Mouse (Mus musculus): ENCODE data around the gene Cd47. TPM values are rescaled to one million over a fixed set of nuclear protein-coding genes. Genes with fewer than 3 reads are reported as not detected.

Cd47 gene
- polyA plus RNA-seq, 1 experiment = 8.1 TPM

DNA sequence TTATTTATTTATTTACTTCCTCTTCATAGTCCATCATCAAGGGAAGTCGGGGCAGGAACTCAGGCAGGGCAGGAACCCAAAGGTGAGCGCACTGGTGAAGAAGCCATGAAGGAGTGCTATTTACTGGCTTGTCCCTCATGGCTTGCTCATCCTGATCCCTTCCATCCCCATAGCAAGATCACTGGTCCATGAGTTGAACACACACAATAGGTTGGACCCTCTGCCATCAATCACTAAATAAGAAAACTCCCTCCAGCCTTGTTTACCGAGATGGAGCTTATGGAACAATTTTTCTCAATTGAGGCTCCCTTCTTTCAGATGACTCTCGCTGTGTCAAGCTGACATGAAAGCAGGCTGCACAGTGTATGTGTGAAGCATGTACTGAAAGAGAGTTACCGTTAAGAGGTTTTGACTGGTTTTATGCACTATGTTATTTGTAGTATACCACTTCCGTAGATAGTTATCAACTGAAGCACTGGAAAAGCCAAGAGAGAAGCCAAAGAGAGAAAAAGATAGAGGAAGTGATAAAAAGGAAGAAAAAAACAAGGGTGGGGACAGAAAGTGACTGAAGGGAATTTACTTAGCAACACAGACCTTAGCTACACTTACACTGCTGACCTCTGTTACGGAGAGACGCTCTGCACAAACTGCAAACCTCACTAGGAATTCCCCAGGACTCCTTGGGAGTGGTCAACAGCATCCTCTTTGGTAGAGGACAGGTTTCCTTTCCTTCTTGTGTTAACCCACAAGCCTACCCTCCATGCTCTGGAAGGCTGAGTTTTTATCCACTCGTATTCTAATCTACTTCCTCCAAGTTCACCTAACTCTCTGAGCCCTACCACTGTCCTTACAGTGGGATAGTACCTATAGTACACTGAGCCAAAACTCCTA lies 9.5 kb upstream of the Cd47 start:
- Histone ChIP-seq H3K27me3 (ENCODE audit: control insufficient read depth, insufficient read depth, low read length) (no peaks in the 10 kb centered on the region), H3K36me3 (ENCODE audit: control insufficient read depth, insufficient read depth, low read length) (no peaks in the 10 kb centered on the region), H3K27ac (ENCODE audit: control insufficient read depth, insufficient read depth, low read depth, low read length) (no peak overlapping the region), H3K4me1 (ENCODE audit: control insufficient read depth, insufficient read depth, low read length) (no peaks in the 10 kb centered on the region), H3K4me3 (ENCODE audit: control insufficient read depth, low read depth, low read length) (no peak overlapping the region)
- no peak for TF ChIP-seq CTCF (IDR thresholded peaks at IDR 0.05; ENCODE audit: control insufficient read depth, insufficient read depth, insufficient replicate concordance, low read depth, low read length)
- TF ChIP-seq POLR2A (IDR thresholded peaks at IDR 0.05; ENCODE audit: control insufficient read depth, low read depth, low read length) = no peak

DNA sequence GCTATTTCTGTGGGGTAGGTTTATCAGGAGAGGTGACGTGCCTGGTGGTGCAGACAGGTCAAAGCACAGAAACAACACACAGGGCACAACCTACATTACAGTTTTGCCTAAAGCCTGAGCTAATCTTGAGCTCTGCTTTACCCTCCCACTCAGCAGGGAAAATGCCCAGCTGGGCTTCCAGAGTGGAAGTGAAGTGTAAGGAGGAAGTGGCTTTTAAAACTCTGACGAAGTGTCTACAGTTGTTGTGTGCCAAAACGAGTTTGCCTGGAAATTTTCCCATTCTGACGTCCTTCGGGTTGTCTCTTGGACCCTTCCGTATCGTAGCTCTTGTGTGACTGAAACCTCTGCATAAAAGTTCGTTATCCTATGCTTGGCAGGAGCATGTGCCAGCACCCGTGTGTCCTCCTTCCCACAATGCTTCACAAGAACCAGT lies 7.9 kb upstream of the Cd47 start:
- no peaks in the 10 kb centered on the region for H3K4me1 ChIP-seq (ENCODE audit: control insufficient read depth, insufficient read depth, low read length)
- H3K4me3 ChIP-seq (ENCODE audit: control insufficient read depth, low read depth, low read length) = no peak overlapping the region
- H3K36me3 ChIP-seq (ENCODE audit: control insufficient read depth, insufficient read depth, low read length) = no peaks in the 10 kb centered on the region
- H3K27me3 ChIP-seq (ENCODE audit: control insufficient read depth, insufficient read depth, low read length) = no peaks in the 10 kb centered on the region
- TF ChIP-seq CTCF (IDR thresholded peaks at IDR 0.05; ENCODE audit: control insufficient read depth, insufficient read depth, insufficient replicate concordance, low read depth, low read length) (no peak), POLR2A (IDR thresholded peaks at IDR 0.05; ENCODE audit: control insufficient read depth, low read depth, low read length) (no peak)
- no peak overlapping the region for H3K27ac ChIP-seq (ENCODE audit: control insufficient read depth, insufficient read depth, low read depth, low read length)

- H3K4me1 ChIP-seq (ENCODE audit: control insufficient read depth, insufficient read depth, low read length) = no peaks in the 10 kb centered on the region
- TF ChIP-seq CTCF (IDR thresholded peaks at IDR 0.05; ENCODE audit: control insufficient read depth, insufficient read depth, insufficient replicate concordance, low read depth, low read length) (no peak), POLR2A (IDR thresholded peaks at IDR 0.05; ENCODE audit: control insufficient read depth, low read depth, low read length) (no peak)
- no peaks in the 10 kb centered on the region for H3K36me3 ChIP-seq (ENCODE audit: control insufficient read depth, insufficient read depth, low read length)
- no peaks in the 10 kb centered on the region for H3K27me3 ChIP-seq (ENCODE audit: control insufficient read depth, insufficient read depth, low read length)
- no peak overlapping the region for H3K4me3 ChIP-seq (ENCODE audit: control insufficient read depth, low read depth, low read length)
- H3K27ac ChIP-seq (ENCODE audit: control insufficient read depth, insufficient read depth, low read depth, low read length) = no peak overlapping the region
Observed at GRCm38 (mm10) chr16:49793596-49793995, 6.7 kb upstream of the Cd47 start.

DNA sequence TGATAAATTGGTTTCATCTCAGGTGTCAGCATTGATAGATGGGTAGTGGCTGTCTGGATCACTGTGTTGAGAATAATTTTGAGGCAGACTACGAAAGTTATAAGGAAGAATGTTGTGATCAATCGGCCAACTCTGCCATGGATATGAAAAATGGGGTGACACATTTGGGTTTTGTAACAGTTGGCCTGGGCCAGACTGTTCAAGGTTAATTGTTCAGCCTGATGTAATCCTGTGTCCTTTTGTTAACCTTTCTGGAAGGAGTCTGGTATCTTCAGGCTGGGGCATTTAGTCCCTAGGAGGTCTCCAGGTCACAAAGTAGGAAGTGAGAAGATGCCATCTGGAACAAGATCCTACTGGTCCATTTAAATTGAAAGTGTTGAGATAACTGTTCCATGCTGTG lies 4.1 kb upstream of the Cd47 start:
- no peak overlapping the region for H3K4me3 ChIP-seq (ENCODE audit: control insufficient read depth, low read depth, low read length)
- no peaks in the 10 kb centered on the region for H3K4me1 ChIP-seq (ENCODE audit: control insufficient read depth, insufficient read depth, low read length)
- no peaks in the 10 kb centered on the region for H3K27me3 ChIP-seq (ENCODE audit: control insufficient read depth, insufficient read depth, low read length)
- no peak overlapping the region for H3K27ac ChIP-seq (ENCODE audit: control insufficient read depth, insufficient read depth, low read depth, low read length)
- H3K36me3 ChIP-seq (ENCODE audit: control insufficient read depth, insufficient read depth, low read length) = no peaks in the 10 kb centered on the region
- TF ChIP-seq CTCF (IDR thresholded peaks at IDR 0.05; ENCODE audit: control insufficient read depth, insufficient read depth, insufficient replicate concordance, low read depth, low read length) = no peak
- TF ChIP-seq POLR2A (IDR thresholded peaks at IDR 0.05; ENCODE audit: control insufficient read depth, low read depth, low read length) = no peak

- H3K36me3 ChIP-seq (ENCODE audit: control insufficient read depth, insufficient read depth, low read length) = no peaks in the 10 kb centered on the region
- H3K4me3 ChIP-seq (ENCODE audit: control insufficient read depth, low read depth, low read length) = no peak overlapping the region
- H3K27ac ChIP-seq (ENCODE audit: control insufficient read depth, insufficient read depth, low read depth, low read length) = no peak overlapping the region
- TF ChIP-seq POLR2A (IDR thresholded peaks at IDR 0.05; ENCODE audit: control insufficient read depth, low read depth, low read length) (no peak), CTCF (IDR thresholded peaks at IDR 0.05; ENCODE audit: control insufficient read depth, insufficient read depth, insufficient replicate concordance, low read depth, low read length) (no peak)
- H3K4me1 ChIP-seq (ENCODE audit: control insufficient read depth, insufficient read depth, low read length) = no peaks in the 10 kb centered on the region
- no peaks in the 10 kb centered on the region for H3K27me3 ChIP-seq (ENCODE audit: control insufficient read depth, insufficient read depth, low read length)
Observed at GRCm38 (mm10) chr16:49796954-49797353, 3.4 kb upstream of the Cd47 start.

DNA sequence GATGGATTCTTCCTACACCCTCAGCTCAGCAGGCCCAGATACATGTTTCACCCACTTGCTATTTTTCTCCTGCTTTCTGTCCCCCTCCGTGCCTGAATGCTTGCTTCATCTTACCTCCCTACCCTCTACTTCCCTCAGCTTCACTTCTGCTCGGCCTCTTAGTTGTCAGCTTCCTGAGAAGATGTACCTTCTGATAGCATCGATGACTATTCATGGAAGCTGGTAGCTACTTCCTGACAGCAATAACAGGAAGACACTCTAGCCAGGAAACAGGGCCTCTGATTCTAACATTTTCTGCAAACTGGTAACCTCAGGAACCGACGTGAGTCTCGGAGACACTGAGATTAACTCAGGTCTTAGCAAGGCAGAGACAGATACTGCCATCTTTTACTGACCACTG lies 1.5 kb upstream of the Cd47 start:
- Histone ChIP-seq H3K27ac (ENCODE audit: control insufficient read depth, insufficient read depth, low read depth, low read length) (no peak overlapping the region), H3K27me3 (ENCODE audit: control insufficient read depth, insufficient read depth, low read length) (no peaks in the 10 kb centered on the region), H3K36me3 (ENCODE audit: control insufficient read depth, insufficient read depth, low read length) (no peaks in the 10 kb centered on the region), H3K4me3 (ENCODE audit: control insufficient read depth, low read depth, low read length) (no peak overlapping the region), H3K4me1 (ENCODE audit: control insufficient read depth, insufficient read depth, low read length) (peaks cover under 1% of the 10 kb centered on the region; the same call in 1 of the 2 replicates)
- TF ChIP-seq POLR2A (IDR thresholded peaks at IDR 0.05; ENCODE audit: control insufficient read depth, low read depth, low read length) = no peak
- no peak for TF ChIP-seq CTCF (IDR thresholded peaks at IDR 0.05; ENCODE audit: control insufficient read depth, insufficient read depth, insufficient replicate concordance, low read depth, low read length)

DNA sequence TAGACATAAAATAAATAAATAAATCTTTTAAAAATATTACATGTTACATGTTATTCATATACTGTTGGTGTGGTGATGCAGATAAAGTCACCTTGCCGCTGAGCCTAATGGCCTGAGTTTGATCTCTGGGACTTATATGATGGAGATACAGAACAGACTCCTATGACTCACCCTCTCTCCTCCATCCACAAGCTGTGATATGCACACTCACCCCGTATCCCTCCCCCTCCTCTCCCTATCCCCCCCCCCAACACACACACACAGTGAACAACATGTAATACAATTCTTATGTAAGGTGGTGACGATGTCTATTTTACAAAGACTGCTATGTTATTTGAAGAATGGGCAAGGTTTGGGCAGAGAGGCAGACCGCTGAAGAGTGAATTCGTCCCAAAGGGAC lies 663 bp downstream of the Cd47 start:
- Histone ChIP-seq H3K4me1 (ENCODE audit: control insufficient read depth, insufficient read depth, low read length) (peaks cover 5% of the 10 kb centered on the region), H3K27ac (ENCODE audit: control insufficient read depth, insufficient read depth, low read depth, low read length) (no peak overlapping the region), H3K36me3 (ENCODE audit: control insufficient read depth, insufficient read depth, low read length) (no peaks in the 10 kb centered on the region), H3K4me3 (ENCODE audit: control insufficient read depth, low read depth, low read length) (no peak overlapping the region), H3K27me3 (ENCODE audit: control insufficient read depth, insufficient read depth, low read length) (no peaks in the 10 kb centered on the region)
- TF ChIP-seq POLR2A (IDR thresholded peaks at IDR 0.05; ENCODE audit: control insufficient read depth, low read depth, low read length) (no peak), CTCF (IDR thresholded peaks at IDR 0.05; ENCODE audit: control insufficient read depth, insufficient read depth, insufficient replicate concordance, low read depth, low read length) (no peak)

All from testis, adult 2 months (tissue).